Mouse (Mus musculus) urinary bladder, adult 2 months (tissue): ENCODE data around the gene Aff1. TPM values are rescaled to one million over a fixed set of nuclear protein-coding genes. Genes with fewer than 3 reads are reported as not detected.

Experiments
- DNase-seq: peaks from one replicate; pipeline ENCODE4 v3.0.0; 2022; ENCODE audit warnings: low spot score
- polyA plus RNA-seq: library from polyadenylated mRNA; depleted of rRNA; stranded (reverse); fragments of >200 nt; gene quantifications from 2 replicates; pipeline ENCODE4 v1.2.3, GENCODE M21; 2012

The Aff1 gene
- polyA plus RNA-seq, 1 experiment = 9.4 TPM

DNA sequence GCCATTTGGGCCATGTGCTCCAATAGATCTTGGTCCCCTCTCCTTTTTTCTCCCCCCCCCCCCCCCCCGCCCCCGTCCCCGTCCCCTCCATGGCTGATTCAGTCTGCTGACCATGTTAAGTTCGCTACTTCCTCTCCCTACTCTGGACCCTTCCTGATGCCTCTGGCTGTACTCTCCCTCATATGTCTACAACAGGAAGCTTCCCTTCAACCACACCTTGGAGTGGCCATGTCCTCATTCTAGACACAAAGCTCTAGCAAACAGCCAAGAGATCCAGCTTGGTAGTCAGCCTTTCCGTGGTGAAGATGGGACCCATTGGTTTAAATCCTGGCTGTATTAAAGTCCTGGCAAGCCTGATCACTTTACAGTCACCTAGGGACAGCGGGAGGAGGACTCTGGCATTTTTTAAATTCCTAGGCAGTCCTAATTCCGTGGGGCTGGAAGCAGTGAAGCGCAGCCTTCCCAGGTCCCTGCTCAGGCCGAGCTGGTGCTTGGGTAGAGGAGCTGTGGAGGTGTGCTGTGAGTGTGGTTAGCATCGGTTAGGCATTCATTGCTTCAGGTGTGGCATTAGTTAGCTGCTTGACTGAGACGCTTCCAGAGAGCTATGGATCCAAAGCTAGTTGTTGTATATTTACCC lies 144.1 kb downstream of the Aff1 start:
- DNase-seq = no peak

DNA sequence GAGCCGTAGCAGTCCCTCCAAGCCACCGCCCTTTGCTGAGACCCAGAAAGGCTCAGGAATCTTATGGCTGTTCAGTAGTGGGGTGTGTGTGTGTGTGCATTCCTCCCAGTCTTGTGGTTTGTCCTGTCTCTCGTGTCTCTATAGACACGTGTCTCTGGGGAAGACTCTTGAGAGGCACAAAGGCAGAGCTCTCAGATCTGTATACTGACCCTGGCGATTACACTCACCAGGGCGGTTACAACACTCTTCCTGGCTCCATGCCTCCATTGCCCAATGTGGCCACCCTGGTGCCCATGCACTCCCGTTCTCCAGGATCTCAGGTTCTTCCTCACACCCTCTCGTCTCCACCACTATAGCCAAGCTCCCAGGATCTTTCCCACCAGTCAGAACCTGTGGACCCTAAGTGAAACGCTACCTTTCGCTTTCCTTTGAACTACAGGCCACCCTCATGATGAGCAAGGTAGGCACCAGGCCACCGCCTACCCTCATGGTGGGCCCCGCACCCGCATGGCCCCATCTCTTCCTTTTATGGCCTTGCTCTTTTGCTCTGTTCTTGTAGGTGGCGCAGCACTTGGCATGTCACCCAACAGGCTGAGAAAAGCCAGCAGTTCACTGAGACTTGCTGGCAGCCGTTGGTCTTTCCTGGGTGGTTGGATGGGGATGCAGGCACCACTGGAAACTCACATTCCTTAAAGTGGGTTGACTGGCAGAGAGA lies 146.5 kb downstream of the Aff1 start:
- no peak for DNase-seq

DNA sequence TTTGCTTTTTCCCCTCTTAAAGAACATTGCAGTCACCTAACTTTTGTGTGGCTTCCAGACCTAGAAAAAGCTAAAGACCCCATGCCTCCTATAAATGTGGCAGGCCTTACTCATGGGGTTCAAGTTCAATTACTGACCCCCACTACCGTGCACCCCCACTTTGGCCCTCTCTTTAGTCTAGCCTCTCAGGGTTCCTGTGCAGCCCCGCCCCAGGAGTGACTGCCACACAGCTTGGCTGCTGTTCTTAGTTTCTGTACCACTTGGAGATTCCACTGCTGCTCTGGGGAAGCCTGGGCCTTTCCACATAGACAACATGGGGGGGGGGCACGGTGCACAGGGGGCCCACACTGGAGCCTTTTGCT lies 147.1 kb downstream of the Aff1 start:
- no peak for DNase-seq

DNA sequence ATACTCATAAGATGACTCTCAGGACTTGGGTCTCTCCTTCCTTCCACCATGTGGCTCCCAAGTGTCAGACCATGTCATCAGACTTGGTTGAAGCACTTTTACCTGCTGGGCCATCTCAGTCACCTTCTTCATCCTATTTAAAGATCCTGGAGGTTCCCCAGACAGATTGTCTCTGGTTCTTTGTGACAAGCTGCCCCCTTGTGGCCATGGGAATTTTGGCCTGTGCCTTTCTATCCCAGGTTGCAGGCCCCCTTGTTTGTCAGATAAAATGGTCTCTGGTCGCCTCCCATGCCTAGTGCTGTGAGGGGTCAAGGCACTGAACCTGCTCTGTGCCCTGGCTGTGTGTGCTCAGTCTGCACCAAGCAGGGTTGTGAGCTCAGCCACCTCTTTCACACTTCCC lies 151.8 kb downstream of the Aff1 start:
- DNase-seq = no peak

DNA sequence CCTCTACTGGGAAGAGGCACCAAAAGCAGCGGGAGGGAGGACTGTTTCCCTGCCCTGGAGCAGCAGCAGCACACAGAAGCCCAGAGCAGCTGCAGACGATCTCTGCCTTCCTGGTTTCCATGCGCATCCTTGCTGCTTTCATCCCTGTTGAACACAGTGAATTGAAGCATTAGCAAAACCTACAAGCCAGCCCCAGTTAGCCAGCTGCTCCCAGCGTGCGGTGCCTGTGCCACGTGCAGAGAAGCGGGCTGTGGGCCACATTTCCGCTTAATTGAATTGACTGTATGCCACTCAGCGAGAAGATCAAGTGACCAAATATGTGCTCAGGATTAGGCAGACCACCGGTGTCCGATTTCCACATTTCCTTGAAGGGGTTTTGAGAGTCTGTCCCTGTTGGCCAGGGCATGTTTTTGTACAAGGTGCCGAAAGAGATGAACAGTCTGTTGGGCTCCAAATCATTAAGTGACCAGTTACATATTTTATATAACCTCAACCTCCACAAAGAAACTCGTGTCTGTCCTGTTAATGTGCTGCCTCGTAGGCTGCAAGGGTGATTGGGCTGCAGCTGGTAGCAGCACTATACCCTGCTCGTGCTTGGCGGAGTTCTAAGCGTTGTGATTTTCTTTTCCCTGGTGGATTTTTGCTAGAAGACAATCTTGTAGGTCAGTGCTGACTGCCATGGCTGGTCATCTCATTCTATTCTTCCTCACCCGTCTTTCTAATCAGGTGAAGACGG lies 153.4 kb downstream of the Aff1 start:
- no peak for DNase-seq

DNA sequence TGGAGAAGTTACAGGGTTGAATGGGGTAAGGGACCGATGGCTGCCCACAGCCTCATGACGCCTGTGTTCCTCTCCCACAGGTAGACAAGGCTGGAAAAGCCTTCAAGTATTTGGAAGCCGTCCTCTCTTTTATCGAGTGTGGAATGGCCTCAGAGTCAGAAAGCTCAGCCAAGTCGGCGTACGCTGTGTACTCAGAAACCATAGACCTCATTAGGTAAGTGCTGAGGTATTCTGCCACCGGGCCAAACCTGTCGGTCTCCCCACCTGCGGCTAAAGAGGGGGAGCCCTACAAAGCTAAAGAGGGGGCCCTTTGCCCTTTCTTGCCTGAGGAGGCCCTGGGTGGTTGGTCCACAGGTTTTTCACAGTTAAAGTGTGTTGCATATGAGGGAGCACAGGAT lies 154.0 kb downstream of the Aff1 start:
- DNase-seq = no peak

DNA sequence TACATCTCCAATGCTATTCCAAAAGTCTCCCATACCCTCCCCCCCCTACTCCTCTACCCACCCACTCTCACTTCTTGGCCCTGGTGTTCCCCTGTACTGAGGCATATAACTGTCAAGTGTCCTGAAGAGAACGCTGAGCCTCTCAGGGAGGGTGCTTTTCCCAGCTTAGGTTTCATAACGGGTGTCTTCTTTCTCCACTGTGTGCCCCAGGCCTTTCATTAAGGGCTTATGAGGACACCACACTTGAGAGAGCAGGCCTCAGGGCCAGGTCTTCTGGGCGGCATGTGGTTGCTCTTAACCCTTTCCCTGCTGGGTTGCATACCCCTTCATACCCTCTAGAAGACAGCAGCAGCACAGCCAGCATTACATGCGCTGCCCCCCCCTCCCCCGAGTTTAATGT lies 154.4 kb downstream of the Aff1 start:
- DNase-seq = no peak

DNA sequence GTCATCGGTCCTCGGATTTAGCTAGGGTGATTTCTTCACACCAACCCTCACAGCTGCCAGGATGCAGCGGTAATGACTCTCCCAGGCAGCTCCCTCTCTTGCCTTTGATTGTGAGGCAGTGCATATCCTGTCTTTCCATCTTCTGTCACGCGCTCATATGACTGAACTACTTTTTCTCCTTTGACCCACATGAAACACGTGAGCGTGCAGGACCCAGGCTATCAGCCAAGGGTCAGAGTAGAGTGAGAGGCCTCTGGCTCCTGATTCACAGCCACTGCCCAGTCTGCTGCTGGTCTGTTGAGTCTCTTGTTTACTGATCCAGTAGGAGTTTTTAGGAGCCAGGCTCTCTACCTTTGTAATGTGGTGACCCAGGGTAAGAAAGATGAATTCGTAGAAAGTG lies 156.4 kb downstream of the Aff1 start:
- no peak for DNase-seq

DNA sequence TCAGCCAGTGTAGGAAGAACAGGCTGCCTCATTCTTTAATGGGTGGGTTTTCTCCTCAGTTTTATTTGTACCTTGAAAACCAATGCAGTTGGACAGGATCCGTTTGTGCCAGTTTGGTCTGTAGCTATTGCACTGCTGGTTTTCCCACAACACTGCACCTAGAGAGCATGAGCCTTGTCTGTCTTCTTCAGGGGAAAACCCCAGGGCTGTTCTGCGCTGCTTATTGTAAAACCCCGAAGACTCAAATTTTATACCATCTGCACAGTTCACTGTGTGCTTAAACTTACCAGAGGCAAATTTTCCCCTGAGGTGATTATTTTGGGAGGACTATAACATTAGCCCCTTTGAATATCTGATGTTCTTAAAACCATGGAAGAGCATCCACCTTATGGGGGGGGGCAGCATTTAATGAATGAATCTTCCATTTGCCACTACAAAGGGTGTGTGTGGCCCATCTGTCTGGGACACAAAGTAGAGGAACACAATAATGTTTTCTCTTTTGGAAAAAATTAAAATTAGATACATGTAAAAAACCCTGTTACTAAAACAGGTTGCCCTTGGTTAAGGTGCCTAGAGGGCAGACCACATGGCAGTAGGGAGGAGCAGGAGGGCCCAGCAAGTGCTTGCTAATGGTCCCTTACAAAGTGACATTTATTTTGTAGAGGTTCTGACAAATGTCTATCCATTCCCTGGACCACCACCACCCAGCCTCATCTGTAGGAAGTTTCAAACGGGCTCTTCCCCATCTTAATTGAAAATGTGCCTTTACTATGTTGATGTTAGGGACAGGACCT lies 160.8 kb downstream of the Aff1 start:
- no peak for DNase-seq

DNA sequence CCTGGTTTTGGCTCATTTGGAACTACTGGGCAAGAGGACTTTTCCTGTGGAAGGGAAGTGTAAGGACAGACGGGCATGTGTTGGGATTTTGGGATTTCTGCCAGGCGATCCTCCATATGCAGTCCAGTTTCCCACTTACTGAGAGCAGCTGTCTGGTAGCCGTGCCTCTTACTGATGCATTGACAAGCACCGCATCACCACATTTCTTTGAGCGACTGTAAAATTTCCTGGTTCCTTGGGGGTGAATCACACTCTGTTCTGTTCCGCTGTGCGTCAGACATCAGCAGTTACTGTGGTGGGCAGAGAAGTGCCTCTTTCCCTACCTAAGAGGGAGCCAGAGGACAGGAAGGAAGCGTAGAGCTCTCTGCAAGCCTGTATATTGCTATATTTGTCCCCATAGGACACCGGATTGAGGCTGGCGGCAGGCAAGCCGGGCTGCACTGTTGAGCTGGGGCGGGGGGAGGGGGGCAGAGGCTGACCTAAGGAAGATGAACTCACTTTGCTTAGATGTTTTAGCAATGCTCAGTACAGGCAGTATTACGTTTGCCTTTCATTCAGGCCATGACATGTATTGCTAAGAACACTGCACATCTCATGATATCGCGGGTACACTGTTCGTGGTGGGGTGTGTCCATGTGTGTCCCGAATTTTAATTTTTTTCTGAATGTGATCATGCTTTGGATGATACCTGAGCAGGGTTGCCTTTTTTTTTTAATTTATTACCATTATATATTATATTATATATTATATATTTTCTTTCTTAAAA lies 162.1 kb downstream of the Aff1 start:
- DNase-seq = no peak

DNA sequence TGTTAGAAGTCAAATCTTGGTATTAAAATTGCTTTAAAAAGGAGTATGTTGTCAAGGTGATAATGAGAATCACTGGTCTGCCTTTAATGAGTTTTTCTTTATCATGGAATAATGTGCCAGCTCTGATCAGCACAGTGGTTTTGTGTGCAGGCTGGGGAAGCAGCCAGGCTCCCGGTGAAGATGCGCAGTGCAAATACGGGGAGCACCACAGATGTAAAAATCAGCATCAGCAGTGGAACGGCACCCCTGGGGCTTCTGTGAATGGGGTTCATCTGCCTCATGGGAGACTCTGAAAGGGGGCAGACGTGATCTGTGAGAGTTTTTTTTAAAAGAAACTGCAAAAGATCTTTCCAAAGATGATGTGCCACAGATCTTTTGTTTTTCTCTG lies 162.6 kb downstream of the Aff1 start:
- no peak for DNase-seq

DNA sequence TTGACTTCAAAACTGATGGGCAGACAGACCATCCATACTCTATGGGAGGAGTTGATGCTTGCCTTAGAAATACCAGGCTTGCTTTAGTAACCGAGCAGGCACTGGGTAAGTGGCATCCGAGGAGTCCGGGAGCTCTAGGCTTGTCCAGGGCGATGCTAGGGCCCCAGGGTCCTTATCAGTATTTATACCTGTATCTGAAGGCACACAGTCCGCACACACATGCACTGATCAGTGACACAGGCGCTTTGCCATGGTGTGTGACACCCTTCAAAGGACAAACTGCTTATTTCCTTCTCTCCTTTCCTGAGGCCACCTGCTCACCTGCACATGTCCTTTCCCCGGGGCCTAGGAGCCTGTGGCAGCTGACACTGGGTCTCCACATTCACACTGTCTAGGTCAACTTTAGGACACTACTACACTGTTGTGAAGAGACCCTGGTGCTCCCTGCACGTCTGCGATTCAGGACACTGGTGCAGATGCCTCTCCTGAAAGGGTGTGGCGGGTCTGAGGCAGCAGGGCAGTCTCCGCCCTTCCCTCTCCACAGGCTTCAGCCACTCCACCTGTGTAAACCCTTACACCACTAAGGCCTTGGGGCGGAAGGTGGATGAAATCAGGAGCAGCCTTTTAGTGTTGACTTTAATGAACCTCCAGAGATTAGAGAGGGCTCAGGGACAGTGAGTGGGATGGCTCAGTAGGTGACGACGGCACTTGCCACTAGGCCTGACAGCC lies 163.5 kb downstream of the Aff1 start:
- no peak for DNase-seq

DNA sequence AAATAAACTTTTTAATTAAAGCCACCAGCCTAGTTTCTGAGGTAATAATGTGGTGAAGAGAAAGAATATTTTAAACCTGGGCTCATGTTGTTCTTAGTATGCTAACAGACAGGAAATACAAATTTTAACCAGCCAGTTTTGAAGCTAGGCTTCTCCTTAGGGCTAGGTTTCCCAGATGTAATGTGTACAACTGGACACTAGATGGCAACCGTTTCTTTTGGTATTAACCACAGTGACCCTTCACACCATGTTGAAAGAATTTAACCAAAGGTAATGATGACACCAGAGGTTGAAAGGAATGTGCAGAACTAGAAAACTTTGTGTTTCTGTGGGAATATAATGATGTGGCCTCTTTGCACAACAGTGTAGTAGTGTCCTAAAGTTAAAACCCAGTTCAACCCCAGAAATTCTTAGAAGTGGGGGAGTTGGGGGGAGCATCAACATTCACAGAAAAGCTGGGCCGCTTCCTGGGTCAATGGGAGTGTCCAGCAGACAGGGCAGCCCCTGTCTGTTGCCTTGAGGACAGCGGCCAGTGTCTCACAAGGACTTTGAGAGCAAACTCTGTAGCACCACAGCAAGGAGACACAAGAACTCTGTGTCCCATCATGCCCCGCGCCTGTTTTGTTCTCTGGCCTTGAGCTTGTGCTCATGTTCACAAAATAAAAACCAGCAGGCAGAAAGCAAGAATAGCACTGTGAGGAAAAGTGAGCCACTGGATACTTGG lies 164.3 kb downstream of the Aff1 start:
- no peak for DNase-seq

DNA sequence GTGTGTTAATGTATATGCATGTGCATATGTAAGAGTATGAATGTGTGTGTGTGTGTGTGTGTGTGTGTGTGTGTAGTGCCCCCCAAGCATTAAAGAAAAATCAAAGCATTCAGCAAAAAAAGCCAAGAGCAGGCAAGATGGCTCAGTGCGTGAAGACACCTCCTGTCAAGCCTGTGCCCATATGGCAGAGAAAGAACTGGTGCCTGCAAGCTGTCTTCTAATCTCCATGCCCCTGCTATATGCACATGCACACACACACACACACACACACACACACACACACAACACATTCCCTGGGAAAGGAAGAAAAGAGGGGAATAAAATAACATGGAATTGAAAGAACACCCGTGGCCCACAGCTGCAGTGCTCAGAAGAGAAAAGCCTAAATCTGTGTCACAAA lies 165.0 kb downstream of the Aff1 start:
- no peak for DNase-seq

DNA sequence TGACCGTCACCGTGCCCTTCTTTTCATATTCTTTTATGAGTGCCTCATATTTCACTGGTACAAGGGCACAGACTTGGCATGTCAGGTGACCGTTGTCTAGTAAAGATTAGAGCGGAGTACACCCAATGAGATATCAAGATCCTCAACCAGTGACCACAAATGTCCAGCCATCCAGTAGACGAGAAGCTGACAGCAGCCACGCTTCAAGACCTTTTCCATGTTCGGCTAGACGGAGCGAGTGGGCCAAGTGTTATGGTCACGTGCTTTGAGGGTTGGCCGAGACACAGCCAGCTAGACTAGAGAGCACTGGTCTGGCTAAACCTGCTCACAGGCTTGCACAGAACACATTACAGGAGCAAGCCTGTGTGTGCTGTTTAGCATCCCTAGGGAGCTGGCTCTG lies 168.4 kb downstream of the Aff1 start:
- no peak for DNase-seq

DNA sequence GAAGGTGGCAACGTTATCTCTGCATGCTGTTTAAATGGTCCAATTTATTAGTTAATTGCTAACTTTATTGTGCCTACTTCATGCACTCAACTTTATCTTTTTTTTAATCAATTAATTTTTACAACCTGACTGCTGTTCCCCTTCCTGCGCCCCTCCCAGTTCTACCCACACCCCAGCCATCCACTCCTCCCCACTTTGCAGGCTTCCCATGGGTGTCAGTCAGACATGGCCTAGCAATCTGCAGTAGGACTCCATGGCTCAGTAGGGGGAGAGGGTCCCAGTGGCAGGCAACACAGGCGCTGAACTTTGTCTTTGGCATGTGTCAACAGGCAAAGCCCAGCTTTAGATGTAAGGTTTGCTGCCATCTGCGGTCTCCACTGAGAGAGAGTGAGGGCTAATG lies 171.6 kb downstream of the Aff1 start:
- no peak for DNase-seq

DNA sequence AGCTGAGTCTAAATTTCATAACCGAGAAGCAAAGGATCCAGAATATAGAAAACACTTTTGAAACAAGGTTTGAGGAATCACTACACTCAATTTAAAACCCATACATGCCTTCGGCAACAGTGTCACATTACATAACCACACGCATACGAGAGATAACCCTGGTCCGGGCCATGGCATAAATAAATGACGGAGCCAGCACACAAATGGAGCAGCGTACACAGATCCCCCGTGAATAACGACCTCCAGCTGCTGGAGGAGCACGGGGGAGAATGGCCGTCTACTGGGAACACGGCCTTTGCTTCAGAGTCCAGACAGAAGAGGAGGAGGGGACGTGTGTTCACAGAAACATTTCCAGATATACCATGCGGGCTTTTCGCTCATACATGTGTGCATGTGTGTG lies 197.6 kb downstream of the Aff1 start:
- no peak for DNase-seq

DNA sequence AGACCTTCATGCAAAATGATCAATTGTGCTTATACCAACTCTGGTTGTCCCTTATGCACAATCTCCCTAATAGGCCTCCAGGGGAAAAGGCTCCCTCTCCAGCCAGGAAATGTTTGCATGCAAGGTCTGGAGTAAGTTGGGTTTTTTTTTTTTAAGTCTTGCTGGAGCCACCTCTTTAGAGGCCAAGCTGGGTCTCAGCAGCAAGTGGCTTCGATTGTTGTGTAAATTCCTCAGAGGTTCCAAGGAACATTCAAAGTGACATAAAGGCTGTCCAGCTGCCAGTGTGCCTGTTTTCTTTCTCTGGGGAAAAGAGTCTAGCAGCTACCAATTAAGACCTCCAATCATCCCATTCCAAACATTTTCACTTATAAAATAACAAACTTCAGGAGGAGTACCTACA lies 206.1 kb downstream of the Aff1 start:
- DNase-seq = no peak
